Mouse (Mus musculus): Measurements from ENCODE around the gene Diras2. TPM values are rescaled to one million over a fixed set of nuclear protein-coding genes. Genes with fewer than 3 reads are reported as not detected.

Diras2 gene
- polyA plus RNA-seq, 1 experiment from 2014 or later = 0.43 TPM

DNA sequence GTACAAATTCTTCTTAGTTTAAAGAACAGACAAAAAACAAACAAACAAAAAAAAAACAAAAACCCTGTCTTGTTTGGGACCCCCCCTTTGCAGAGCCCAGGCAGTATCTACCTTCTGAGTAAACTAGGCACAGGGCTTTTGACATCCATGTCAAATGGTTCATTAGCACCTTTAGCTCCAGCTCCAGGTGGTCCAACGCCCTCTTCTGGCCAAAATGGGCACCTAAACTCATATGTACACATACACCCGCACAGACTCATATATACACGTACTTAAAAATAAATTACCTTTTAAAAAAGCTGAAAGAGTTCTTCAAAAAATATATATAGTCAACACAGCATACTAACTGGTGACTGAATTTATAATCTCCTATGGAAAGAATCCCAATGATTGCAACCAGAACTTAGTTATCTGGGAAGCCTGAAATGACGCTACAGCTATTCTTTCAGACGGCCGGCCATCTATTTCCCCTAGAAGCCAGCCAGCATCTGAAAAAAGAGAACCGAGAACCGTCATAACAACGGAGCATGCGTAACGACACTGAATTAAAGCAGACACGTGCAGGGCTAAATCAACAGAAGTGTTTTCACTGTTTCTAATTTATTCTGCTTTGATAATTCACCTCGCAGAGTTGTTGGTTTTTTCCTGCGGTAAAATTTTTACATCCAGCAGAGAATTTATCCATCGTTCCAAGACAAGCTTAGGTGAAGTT lies 73.7 kb downstream of the Diras2 start:
- Histone ChIP-seq H3K27me3 (ENCODE audit: control insufficient read depth, insufficient read depth, low read length) (no peaks in the 10 kb centered on the region), H3K4me3 (ENCODE audit: low read depth, low read length) (no peak overlapping the region), H3K9me3 (ENCODE audit: control insufficient read depth, low read depth, low read length) (no peaks in the 10 kb centered on the region), H3K4me1 (ENCODE audit: control insufficient read depth, insufficient read depth, low read length) (no peaks in the 10 kb centered on the region), H3K9ac (replicated peaks; ENCODE audit: low read depth, low read length) (no peak overlapping the region), H3K36me3 (ENCODE audit: control insufficient read depth, insufficient read depth, low read length) (no peaks in the 10 kb centered on the region), H3K27ac (ENCODE audit: low read length) (no peak overlapping the region), H3K4me2 (replicated peaks; ENCODE audit: low read depth, low read length) (no peak overlapping the region)
- 86% methylated on average over 15 of the region's 15 CpGs for WGBS
- no peak for ATAC-seq (ENCODE audit: insufficient number of reproducible peaks, insufficient read depth, low FRiP score, low read depth)

DNA sequence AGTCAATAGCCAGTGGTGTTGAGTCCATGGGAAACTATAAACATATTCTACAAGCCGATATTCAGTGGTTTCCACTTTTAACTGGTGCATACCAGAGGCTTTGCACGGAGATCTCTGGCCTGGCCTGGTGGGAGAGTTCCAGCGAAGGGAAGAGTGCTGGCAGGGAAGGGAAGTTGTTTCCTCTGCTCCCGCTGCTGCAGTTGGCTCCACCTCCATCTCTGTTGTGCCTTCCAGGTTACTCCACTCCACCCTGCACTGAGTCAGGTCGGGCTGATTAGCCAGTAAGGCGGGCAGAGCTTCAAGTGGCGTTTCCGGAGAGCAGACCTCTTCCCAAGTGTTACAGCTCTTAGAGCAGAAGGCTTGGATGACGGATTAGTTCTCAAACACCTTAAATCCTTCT lies 75.8 kb downstream of the Diras2 start:
- ATAC-seq (ENCODE audit: insufficient number of reproducible peaks, insufficient read depth, low FRiP score, low read depth) = 0 out of 2 replicates have a peak, but pooled peaks have one; percentile 37
- H3K4me2 ChIP-seq (replicated peaks; ENCODE audit: low read depth, low read length) = no peak overlapping the region
- no peaks in the 10 kb centered on the region for H3K4me1 ChIP-seq (ENCODE audit: control insufficient read depth, insufficient read depth, low read length)
- H3K36me3 ChIP-seq (ENCODE audit: control insufficient read depth, insufficient read depth, low read length) = no peaks in the 10 kb centered on the region
- no peaks in the 10 kb centered on the region for H3K27me3 ChIP-seq (ENCODE audit: control insufficient read depth, insufficient read depth, low read length)
- H3K27ac ChIP-seq (ENCODE audit: low read length) = no peak overlapping the region
- H3K9me3 ChIP-seq (ENCODE audit: control insufficient read depth, low read depth, low read length) = no peaks in the 10 kb centered on the region
- 21% methylated on average over 9 of the region's 9 CpGs for WGBS
- H3K9ac ChIP-seq (replicated peaks; ENCODE audit: low read depth, low read length) = no peak overlapping the region
- no peak overlapping the region for H3K4me3 ChIP-seq (ENCODE audit: low read depth, low read length)

DNA sequence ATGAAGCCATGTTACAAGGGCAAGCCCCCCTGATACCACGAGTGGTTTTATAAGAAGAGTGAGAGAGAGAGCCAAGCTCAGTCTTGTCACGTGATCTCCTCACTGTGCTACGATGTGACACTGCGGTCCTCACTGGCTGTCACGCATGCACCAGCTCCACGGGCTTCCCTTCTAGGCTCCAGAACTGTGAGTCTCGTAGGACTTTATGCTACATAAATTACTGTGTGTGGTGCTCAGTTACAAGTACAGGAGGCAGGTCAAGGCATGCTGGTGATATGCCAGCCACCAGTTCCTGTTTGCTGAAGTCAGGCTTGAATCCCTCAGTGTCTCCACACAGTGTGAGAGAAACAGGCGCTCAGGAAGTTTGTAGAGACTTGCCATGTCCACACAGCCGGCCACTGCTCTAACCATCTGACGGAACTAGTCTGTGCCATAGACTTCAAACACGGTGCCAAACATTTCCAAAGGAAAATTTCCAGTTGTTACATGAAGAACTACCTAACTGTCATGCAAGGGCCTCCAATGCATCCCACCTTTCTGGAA lies 76.3 kb downstream of the Diras2 start:
- no peak overlapping the region for H3K4me2 ChIP-seq (replicated peaks; ENCODE audit: low read depth, low read length)
- H3K9me3 ChIP-seq (ENCODE audit: control insufficient read depth, low read depth, low read length) = no peaks in the 10 kb centered on the region
- no peak for ATAC-seq (ENCODE audit: insufficient number of reproducible peaks, insufficient read depth, low FRiP score, low read depth)
- no peak overlapping the region for H3K4me3 ChIP-seq (ENCODE audit: low read depth, low read length)
- no peaks in the 10 kb centered on the region for H3K4me1 ChIP-seq (ENCODE audit: control insufficient read depth, insufficient read depth, low read length)
- no peaks in the 10 kb centered on the region for H3K27me3 ChIP-seq (ENCODE audit: control insufficient read depth, insufficient read depth, low read length)
- no peaks in the 10 kb centered on the region for H3K36me3 ChIP-seq (ENCODE audit: control insufficient read depth, insufficient read depth, low read length)
- no peak overlapping the region; the same call in 1 of the 2 replicates for H3K27ac ChIP-seq (ENCODE audit: low read length)
- 81% methylated on average over 11 of the region's 11 CpGs for WGBS
- no peak overlapping the region for H3K9ac ChIP-seq (replicated peaks; ENCODE audit: low read depth, low read length)

Other genes with a start within 250 kb of the Diras2 start
- gene Syk, start 51.9 kb upstream of the Diras2 start, polyA plus RNA-seq (2014; fragmentation: Nextera tagmentation; extraction: Ambion mirVana) = 3.2 and 3.7 TPM in 2 replicates

Measured in stomach, embryonic 14.5 days (tissue).